Mouse (Mus musculus): ENCODE data around the gene Atp11a. TPM values are rescaled to one million over a fixed set of nuclear protein-coding genes. Genes with fewer than 3 reads are reported as not detected.

Atp11a gene
- polyA plus RNA-seq, 1 experiment from 2014 or later: 22.5 TPM

DNA sequence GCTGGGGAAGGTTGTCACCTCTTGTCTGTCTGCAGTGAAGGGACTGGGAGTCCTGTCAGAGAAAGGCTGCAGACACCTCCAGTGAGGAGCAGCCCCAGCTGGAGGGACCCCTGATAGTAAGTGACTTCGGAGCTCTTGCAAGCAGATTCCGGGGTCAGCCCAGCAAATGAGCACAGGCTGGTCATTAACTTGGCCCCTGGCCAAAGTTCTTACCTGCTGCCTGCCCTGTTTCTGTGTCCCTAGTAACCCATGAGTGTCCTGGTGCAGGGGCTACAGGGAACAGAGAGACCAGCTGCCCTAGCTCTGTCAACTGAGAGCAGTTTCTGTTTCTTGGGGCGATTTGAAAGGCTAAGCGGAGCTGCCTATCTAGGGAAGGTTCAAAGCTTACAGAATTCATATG lies 17.1 kb downstream of the Atp11a start:
- H3K27ac ChIP-seq: no peak overlapping the region
- H3K4me2 ChIP-seq (replicated peaks): no peak overlapping the region
- H3K9me3 ChIP-seq: no peaks in the 10 kb centered on the region
- WGBS: 79% methylated on average over 4 of the region's 4 CpGs
- ATAC-seq (ENCODE audit: insufficient number of reproducible peaks, insufficient read depth, low FRiP score, low TSS enrichment): no peak
- H3K9ac ChIP-seq: no peak overlapping the region
- H3K36me3 ChIP-seq: no peaks in the 10 kb centered on the region
- H3K4me1 ChIP-seq: peaks cover 10% of the 10 kb centered on the region
- H3K27me3 ChIP-seq: no peaks in the 10 kb centered on the region
- H3K4me3 ChIP-seq: no peak overlapping the region

DNA sequence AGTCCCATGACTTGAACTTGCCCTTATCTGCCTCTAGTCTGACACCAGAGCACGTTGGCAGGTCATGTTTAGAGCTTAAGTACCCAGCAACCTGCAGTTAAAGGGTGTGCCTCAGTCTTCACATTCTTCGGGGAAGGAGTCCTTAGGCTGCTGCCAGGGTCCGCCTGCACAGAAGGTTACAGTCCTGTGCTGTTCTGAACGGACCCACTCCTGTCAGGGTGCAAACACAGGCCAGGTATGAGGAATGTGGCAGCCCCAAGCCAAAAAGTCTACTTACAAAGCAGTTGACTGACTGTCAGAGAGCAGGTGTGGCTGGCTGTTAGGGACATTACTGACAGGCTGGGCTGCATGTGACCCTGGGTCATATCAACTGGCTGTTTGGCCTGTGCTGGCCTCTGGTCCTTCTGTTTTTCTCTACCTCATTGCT lies 18.1 kb downstream of the Atp11a start:
- no peaks in the 10 kb centered on the region for H3K9me3 ChIP-seq
- no peak overlapping the region for H3K4me2 ChIP-seq (replicated peaks)
- no peak overlapping the region for H3K4me3 ChIP-seq
- no peak overlapping the region for H3K9ac ChIP-seq
- ATAC-seq (ENCODE audit: insufficient number of reproducible peaks, insufficient read depth, low FRiP score, low TSS enrichment): no peak
- H3K27me3 ChIP-seq: no peaks in the 10 kb centered on the region
- no peak overlapping the region for H3K27ac ChIP-seq
- H3K4me1 ChIP-seq: peaks cover 10% of the 10 kb centered on the region
- 65% methylated on average over 4 of the region's 4 CpGs for WGBS
- H3K36me3 ChIP-seq: no peaks in the 10 kb centered on the region

DNA sequence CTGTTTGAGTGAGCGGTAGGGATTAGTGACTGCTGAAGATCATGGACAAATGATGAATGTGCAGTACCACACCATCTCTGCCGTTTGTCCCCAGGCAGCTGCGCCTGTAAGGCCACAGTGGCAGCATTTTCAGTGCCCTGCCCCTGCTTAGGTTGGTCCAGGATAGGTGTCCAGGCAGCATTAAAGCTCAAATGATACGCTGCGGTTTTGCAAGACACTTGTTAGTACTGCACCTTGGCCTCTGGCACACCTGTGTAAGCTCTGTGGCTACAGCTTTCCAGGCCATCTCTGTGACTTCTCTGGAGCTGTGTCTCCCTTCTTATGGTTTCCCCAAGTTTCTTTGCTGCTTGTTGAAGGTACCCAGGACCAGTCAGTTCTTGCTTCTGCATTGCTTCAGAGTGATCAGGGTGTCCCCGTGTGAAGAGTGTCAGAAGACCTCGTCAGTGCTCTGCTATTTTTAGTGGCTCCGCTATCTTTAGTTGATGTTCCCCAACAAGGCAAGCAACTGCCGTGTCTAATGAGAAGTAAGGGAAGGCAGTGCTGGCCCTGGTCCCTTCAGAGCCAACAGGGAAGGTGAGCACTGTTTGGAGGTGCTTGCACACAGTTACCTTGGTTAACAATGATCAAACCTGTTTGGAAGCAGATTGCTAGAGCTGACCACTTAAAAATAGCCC lies 18.6 kb downstream of the Atp11a start:
- no peak overlapping the region for H3K9ac ChIP-seq
- H3K27me3 ChIP-seq: no peaks in the 10 kb centered on the region
- no peaks in the 10 kb centered on the region for H3K9me3 ChIP-seq
- H3K4me3 ChIP-seq: no peak overlapping the region
- H3K27ac ChIP-seq: no peak overlapping the region
- no peak for ATAC-seq (ENCODE audit: insufficient number of reproducible peaks, insufficient read depth, low FRiP score, low TSS enrichment)
- 81% methylated on average over 9 of the region's 9 CpGs for WGBS
- H3K36me3 ChIP-seq: no peaks in the 10 kb centered on the region
- H3K4me2 ChIP-seq (replicated peaks): no peak overlapping the region
- peaks cover 10% of the 10 kb centered on the region for H3K4me1 ChIP-seq

DNA sequence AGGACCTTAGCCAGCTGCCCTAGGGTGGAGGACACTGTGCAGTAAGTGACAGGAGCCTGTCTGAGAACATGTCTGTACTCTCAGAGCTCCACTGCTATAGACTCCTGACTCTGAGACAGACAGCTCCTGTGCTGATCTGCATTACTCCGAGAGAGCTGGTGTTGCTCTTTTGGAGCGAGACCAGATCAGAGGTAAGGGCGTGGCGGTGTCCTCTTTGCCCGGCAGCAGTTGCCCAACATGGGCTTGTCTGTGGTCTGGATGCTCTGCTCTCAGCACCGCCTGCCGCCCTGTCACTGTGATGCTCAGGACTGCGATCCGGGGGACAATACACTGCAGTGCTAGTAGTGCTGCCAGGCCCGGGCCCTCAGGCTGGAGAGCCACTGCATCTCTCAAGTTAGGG lies 19.4 kb downstream of the Atp11a start:
- peaks cover 10% of the 10 kb centered on the region for H3K4me1 ChIP-seq
- no peak overlapping the region for H3K9ac ChIP-seq
- no peaks in the 10 kb centered on the region for H3K36me3 ChIP-seq
- no peak overlapping the region for H3K27ac ChIP-seq
- ATAC-seq (ENCODE audit: insufficient number of reproducible peaks, insufficient read depth, low FRiP score, low TSS enrichment): no peak
- no peaks in the 10 kb centered on the region for H3K27me3 ChIP-seq
- H3K4me3 ChIP-seq: no peak overlapping the region
- no peak overlapping the region for H3K4me2 ChIP-seq (replicated peaks)
- no peaks in the 10 kb centered on the region for H3K9me3 ChIP-seq
- WGBS: 76% methylated on average over 10 of the region's 10 CpGs

DNA sequence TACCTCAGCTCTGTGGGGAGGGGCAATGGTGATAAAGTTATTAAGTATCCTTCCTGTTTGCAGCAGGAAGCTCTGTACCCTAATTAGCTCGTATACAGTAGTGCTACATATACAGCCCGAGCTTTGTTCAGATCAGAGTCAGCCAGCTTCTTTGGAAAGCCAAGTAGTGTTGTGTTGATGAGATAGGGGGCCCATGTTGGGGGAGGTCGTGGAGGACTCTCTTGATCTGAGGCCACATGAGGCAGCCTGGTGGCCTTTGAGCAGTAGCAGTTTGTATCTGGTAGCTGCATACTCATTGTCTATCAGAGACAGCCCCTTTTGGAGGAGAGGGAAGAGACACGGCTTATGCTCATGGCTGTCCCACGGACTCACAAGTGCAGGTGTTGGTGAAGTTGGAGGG lies 20.4 kb downstream of the Atp11a start:
- no peak for ATAC-seq (ENCODE audit: insufficient number of reproducible peaks, insufficient read depth, low FRiP score, low TSS enrichment)
- no peak overlapping the region for H3K9ac ChIP-seq
- peaks cover 10% of the 10 kb centered on the region for H3K4me1 ChIP-seq
- no peak overlapping the region for H3K27ac ChIP-seq
- H3K27me3 ChIP-seq: no peaks in the 10 kb centered on the region
- WGBS: 73% methylated on average over 5 of the region's 5 CpGs
- H3K4me2 ChIP-seq (replicated peaks): no peak overlapping the region
- H3K36me3 ChIP-seq: no peaks in the 10 kb centered on the region
- no peaks in the 10 kb centered on the region for H3K9me3 ChIP-seq
- no peak overlapping the region for H3K4me3 ChIP-seq

DNA sequence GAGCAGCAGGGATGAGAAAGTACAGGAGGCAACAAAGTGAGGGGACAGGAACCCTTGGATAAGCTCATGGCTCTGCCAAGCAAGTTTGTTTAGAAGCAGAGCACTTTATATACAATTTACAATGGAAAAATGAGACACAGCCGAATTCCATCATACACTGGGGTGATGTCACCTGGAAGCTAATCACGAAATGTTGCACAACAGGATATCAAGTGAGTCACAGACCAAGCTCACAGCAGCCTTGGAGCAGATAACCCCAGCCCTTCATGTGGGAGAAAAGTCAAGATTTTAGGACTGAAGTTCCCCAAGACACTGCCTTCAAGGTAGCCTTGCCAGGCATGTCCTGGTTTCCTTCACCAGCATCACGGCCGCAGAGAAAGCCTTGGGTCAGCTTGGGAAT lies 22.7 kb downstream of the Atp11a start:
- no peak overlapping the region for H3K9ac ChIP-seq
- no peak overlapping the region for H3K4me2 ChIP-seq (replicated peaks)
- peaks cover 6% of the 10 kb centered on the region; the same call in 1 of the 2 replicates for H3K4me1 ChIP-seq
- no peak overlapping the region for H3K4me3 ChIP-seq
- H3K27me3 ChIP-seq: no peaks in the 10 kb centered on the region
- no peak overlapping the region for H3K27ac ChIP-seq
- ATAC-seq (ENCODE audit: insufficient number of reproducible peaks, insufficient read depth, low FRiP score, low TSS enrichment): no peak
- H3K36me3 ChIP-seq: 0 out of 2 replicates have a peak, but pooled peaks cover 3% of the 10 kb centered on the region
- no peaks in the 10 kb centered on the region for H3K9me3 ChIP-seq
- 76% methylated on average over 4 of the region's 4 CpGs for WGBS

DNA sequence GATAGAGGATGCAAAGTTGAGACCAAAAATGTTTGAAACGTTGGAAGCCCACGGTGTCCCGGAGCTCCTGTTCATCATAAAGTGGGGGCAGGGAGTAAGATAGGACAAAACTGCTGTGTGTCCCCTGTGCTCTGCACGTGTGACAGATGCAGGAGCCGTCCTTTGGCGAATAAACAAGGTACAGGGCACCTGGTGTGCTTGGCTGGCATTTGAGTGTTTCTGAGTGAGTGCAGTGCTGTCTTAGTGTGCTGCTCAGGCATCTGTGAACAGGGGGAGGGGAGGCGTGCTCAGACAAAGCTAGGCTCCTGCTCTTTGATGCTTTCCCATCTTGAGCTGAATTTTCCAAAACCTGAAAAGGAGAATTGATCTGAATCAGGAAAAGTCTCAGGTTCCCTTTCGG lies 28.7 kb downstream of the Atp11a start:
- WGBS: 67% methylated on average over 8 of the region's 8 CpGs
- no peak overlapping the region for H3K4me2 ChIP-seq (replicated peaks)
- no peaks in the 10 kb centered on the region for H3K27me3 ChIP-seq
- H3K4me3 ChIP-seq: no peak overlapping the region
- no peak for ATAC-seq (ENCODE audit: insufficient number of reproducible peaks, insufficient read depth, low FRiP score, low TSS enrichment)
- no peak overlapping the region for H3K27ac ChIP-seq
- no peak overlapping the region for H3K9ac ChIP-seq
- H3K36me3 ChIP-seq: 0 out of 2 replicates have a peak, but pooled peaks cover 3% of the 10 kb centered on the region
- H3K9me3 ChIP-seq: no peaks in the 10 kb centered on the region
- H3K4me1 ChIP-seq: 0 out of 2 replicates have a peak, but pooled peaks cover 3% of the 10 kb centered on the region

DNA sequence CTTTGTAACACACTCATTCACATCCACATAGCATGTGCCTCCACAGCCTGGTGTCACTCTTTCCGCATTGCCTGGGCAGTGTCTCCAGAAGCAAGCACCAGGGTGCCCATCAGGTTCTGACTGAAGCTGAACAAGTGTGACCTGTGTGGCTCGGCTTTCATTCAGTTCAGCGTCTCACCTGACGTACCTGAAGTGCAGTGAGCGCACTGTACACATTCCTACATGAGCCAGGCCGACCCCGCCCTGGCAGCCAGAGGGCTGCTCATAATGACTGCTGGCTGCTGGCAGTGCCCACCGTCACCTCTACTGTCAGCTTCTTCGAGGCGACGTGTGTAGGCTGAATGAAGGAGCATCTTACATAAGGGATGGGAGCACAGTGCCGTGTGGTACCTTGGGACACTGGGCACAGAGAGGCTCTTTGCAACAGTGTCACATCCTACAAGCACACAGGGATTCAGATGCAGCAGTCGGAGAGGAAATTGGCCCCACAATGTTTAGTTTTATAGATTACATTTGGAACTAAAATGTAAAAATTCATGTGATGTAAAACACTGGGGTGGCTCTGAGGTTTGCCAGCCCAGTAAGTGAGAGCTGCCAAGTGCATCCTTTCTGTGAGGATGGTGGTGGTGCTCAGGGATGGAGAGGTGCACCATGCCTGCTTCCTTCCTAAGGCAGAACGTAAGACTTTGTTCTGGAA lies 29.6 kb downstream of the Atp11a start:
- no peaks in the 10 kb centered on the region for H3K9me3 ChIP-seq
- H3K4me2 ChIP-seq (replicated peaks): no peak overlapping the region
- H3K27me3 ChIP-seq: no peaks in the 10 kb centered on the region
- H3K4me1 ChIP-seq: 0 out of 2 replicates have a peak, but pooled peaks cover 3% of the 10 kb centered on the region
- no peak for ATAC-seq (ENCODE audit: insufficient number of reproducible peaks, insufficient read depth, low FRiP score, low TSS enrichment)
- 82% methylated on average over 14 of the region's 14 CpGs for WGBS
- 0 out of 2 replicates have a peak, but pooled peaks cover 3% of the 10 kb centered on the region for H3K36me3 ChIP-seq
- H3K27ac ChIP-seq: no peak overlapping the region
- H3K9ac ChIP-seq: no peak overlapping the region
- no peak overlapping the region for H3K4me3 ChIP-seq

DNA sequence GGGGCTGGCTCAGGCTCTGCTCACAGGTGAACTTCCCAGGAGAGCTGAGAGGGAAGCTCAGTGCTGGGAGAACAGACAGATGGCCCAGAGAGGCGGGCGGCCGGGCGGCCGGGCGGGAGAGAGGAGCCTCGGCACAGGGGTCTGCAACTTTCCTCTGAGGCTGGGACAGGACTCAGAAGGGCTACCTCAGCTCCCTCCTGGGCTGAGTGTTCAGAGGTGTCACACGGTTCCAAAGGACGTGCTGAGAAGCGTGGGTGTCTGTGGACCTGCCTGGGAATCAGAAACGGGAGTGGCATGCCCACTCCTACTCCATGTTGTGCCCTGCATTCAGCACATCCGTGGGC lies 30.1 kb downstream of the Atp11a start:
- Histone ChIP-seq H3K36me3 (0 out of 2 replicates have a peak, but pooled peaks cover 3% of the 10 kb centered on the region), H3K4me2 (replicated peaks) (no peak overlapping the region), H3K27ac (no peak overlapping the region), H3K9me3 (no peaks in the 10 kb centered on the region), H3K4me1 (0 out of 2 replicates have a peak, but pooled peaks cover 3% of the 10 kb centered on the region), H3K27me3 (no peaks in the 10 kb centered on the region), H3K9ac (no peak overlapping the region), H3K4me3 (no peak overlapping the region)
- WGBS: 74% methylated on average over 7 of the region's 12 CpGs
- ATAC-seq (ENCODE audit: insufficient number of reproducible peaks, insufficient read depth, low FRiP score, low TSS enrichment): no peak

DNA sequence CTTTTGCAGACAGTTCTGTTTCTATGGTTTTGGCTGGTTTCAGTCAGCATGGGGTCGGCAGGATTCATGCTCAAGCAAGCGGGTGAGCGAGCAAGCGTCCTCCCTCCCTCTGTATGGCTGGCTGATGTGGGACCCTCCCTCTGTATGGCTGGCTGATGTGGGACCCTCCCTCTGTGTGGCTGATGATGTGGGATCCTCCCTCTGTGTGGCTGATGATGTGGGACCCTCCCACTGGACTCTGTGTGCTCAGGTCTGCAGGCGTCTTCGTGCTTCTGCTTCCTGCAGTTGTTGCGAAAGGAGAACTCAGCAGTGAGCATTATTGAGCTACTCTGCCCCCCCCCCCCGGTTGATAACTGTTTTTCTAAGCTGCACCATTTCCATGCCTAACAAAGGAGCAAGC lies 30.6 kb downstream of the Atp11a start:
- WGBS: 70% methylated on average over 8 of the region's 8 CpGs
- Histone ChIP-seq H3K4me3 (no peak overlapping the region), H3K27ac (no peak overlapping the region), H3K36me3 (0 out of 2 replicates have a peak, but pooled peaks cover 3% of the 10 kb centered on the region), H3K27me3 (no peaks in the 10 kb centered on the region), H3K9ac (no peak overlapping the region), H3K4me1 (0 out of 2 replicates have a peak, but pooled peaks cover 3% of the 10 kb centered on the region), H3K4me2 (replicated peaks) (no peak overlapping the region), H3K9me3 (no peaks in the 10 kb centered on the region)
- ATAC-seq (ENCODE audit: insufficient number of reproducible peaks, insufficient read depth, low FRiP score, low TSS enrichment): no peak

DNA sequence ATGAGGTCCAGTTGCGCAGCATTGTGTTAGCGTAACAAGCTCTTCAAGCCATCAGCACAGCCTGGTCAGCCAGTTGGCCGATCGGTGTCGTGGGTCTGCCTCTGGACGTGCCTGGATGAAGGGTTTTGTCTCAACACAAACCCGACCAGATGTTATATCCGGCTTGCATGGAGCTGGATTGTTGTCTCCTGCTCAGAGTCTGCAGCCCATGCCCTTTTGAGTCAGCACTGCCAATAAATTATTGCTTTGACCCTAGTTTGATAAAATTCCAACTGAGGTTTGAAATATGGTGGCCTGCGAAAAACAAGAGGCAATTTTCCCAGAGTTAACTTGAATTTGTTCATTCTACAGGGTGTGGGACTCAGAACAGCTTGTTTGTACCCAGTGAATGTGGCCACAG lies 31.9 kb downstream of the Atp11a start:
- no peaks in the 10 kb centered on the region for H3K9me3 ChIP-seq
- H3K27ac ChIP-seq: no peak overlapping the region
- no peak overlapping the region for H3K4me3 ChIP-seq
- no peaks in the 10 kb centered on the region for H3K27me3 ChIP-seq
- ATAC-seq (ENCODE audit: insufficient number of reproducible peaks, insufficient read depth, low FRiP score, low TSS enrichment): no peak
- H3K4me1 ChIP-seq: 0 out of 2 replicates have a peak, but pooled peaks cover 3% of the 10 kb centered on the region
- H3K36me3 ChIP-seq: no peaks in the 10 kb centered on the region
- H3K4me2 ChIP-seq (replicated peaks): no peak overlapping the region
- no peak overlapping the region for H3K9ac ChIP-seq
- 88% methylated on average over 9 of the region's 9 CpGs for WGBS

DNA sequence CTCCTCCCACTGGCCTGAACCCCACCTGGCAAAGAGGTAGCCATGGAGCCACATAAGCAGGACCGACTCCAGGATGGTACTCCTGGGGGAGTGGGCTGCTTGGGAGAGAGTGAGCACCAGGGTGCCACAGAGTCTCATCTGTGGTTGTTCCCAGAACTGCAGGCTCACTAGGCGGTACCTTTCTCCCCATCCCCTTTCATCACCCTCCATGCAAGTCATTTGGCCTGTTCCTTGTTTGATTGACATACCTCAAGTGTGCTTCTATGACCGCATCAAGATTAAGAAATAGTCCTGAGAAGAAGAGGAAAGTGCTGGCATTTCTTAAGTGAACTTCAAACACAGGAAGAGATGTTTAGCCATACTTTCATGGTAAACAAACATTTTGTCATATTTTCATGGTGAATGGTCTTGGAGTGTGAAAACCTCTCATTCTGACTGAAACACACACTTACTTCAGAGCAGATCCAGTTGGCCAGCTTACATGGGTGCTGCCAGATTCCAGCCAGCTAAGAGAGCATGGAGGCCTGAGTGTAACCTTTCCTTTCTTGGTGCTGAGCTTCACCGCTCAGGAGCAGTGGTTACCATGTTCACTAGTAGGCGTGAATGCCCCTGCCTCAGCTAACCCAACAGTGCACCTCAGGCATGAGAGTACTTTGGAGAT lies 38.3 kb downstream of the Atp11a start:
- H3K36me3 ChIP-seq: no peaks in the 10 kb centered on the region
- no peaks in the 10 kb centered on the region for H3K27me3 ChIP-seq
- H3K4me2 ChIP-seq (replicated peaks): no peak overlapping the region
- no peak overlapping the region for H3K27ac ChIP-seq
- 88% methylated on average over 5 of the region's 5 CpGs for WGBS
- no peak for ATAC-seq (ENCODE audit: insufficient number of reproducible peaks, insufficient read depth, low FRiP score, low TSS enrichment)
- no peak overlapping the region for H3K9ac ChIP-seq
- no peaks in the 10 kb centered on the region for H3K9me3 ChIP-seq
- H3K4me1 ChIP-seq: peaks cover 1% of the 10 kb centered on the region
- no peak overlapping the region for H3K4me3 ChIP-seq
